Mouse (Mus musculus) hindbrain, embryonic 11.5 days (tissue): ENCODE measurements around the gene Mia. TPM values are rescaled to one million over a fixed set of nuclear protein-coding genes. Genes with fewer than 3 reads are reported as not detected.

ENCODE experiments used
- ATAC-seq: fragments of 200-750 bp; cut with Nextera tagmentation; 2 replicates; pipeline ENCODE4 v1.8.0; 2017; ENCODE audit warnings: mild to moderate bottlenecking, moderate TSS enrichment, moderate library complexity; ENCODE audit not compliant: low FRiP score
- DNase-seq: peaks from one replicate; pipeline ENCODE4 v3.0.0-alpha.2; 2015; ENCODE audit warnings: low spot score
- H3K27ac ChIP-seq: fragments of 300-500 bp; sonication (generic); 2 replicates; pipeline ENCODE4 v1.5.1; 2014; ENCODE audit warnings: mild to moderate bottlenecking, low read depth, low read length
- H3K27me3 ChIP-seq: fragments of 300-500 bp; sonication (generic); 2 replicates; pipeline ENCODE4 v1.6.1; 2014; ENCODE audit warnings: mild to moderate bottlenecking, low read length, moderate library complexity, mixed read lengths; ENCODE audit not compliant: control insufficient read depth, insufficient read depth
- H3K36me3 ChIP-seq: fragments of 300-500 bp; sonication (generic); 2 replicates; pipeline ENCODE4 v1.6.1; 2014; ENCODE audit warnings: mild to moderate bottlenecking, low read length, moderate library complexity, mixed read lengths; ENCODE audit not compliant: control insufficient read depth, insufficient read depth
- H3K4me1 ChIP-seq: fragments of 300-500 bp; sonication (generic); replicated peaks from 2 replicates; pipeline ENCODE4 v1.6.1; 2014; ENCODE audit warnings: low read length, mixed read lengths; ENCODE audit not compliant: control insufficient read depth, insufficient read depth
- H3K4me2 ChIP-seq: fragments of 300-500 bp; sonication (generic); replicated peaks from 2 replicates; pipeline ENCODE4 v1.6.1; 2014; ENCODE audit warnings: mild to moderate bottlenecking, low read depth, low read length
- H3K4me3 ChIP-seq: fragments of 300-500 bp; sonication (generic); 2 replicates; pipeline ENCODE4 v1.5.1; 2014; ENCODE audit warnings: low read depth, low read length
- H3K9ac ChIP-seq: fragments of 300-500 bp; sonication (generic); 2 replicates; pipeline ENCODE4 v1.6.1; 2014; ENCODE audit warnings: low read depth, low read length
- H3K9me3 ChIP-seq: fragments of 300-500 bp; sonication (generic); 2 replicates; pipeline ENCODE4 v1.6.1; 2016; ENCODE audit warnings: low read length; ENCODE audit not compliant: control insufficient read depth
- WGBS: fragments of 180-500 bp; shearing (Covaris S2); extraction: QIAGEN DNeasy Blood & Tissue Kit; methylation state at CpG from one replicate; pipeline ENCODE4 v1.1.7; 2014; 5-methylcytosine and 5-hydroxymethylcytosine counted together
- microRNA counts: library from miRNA; unstranded; fragments of <30 nt; microRNA quantifications from one replicate; lab custom pipeline; 2015
- polyA plus RNA-seq: library from polyadenylated mRNA; unstranded; fragments of >200 nt; fragmentation: Nextera tagmentation; extraction: Ambion mirVana; gene quantifications from 2 replicates; pipeline ENCODE4 v1.2.1, GENCODE M21; 2014

The Mia gene
- polyA plus RNA-seq, 1 experiment from 2014 or later: 3.4 TPM

DNA sequence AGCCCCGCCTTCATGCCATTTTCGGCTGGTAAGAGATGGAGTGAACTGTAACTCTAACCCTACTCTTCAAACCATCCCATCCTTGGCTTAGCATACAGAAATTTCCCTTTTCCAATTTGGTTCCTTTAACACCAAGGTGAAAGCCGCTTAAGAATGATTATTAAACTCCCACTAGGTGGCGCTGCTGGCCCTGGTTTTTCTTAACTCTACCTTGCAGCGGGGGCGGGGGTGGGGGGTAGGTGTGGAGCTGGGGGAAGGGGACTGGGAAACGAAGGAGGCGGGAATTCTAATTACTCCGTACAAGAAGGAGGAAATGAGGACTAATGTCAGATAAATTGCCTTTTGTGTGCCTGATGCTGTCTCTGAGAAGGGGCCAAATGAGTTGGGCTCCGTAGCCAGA is 48.4 kb downstream of the Mia start:
- H3K9me3 ChIP-seq: no peaks in the 10 kb centered on the region
- no peaks in the 10 kb centered on the region for H3K4me1 ChIP-seq
- DNase-seq (peak; percentile 68), ATAC-seq (no peak)
- no peak overlapping the region for H3K4me3 ChIP-seq
- no peak overlapping the region for H3K9ac ChIP-seq
- WGBS: 17% methylated on average over 10 of the region's 10 CpGs
- no peaks in the 10 kb centered on the region for H3K27me3 ChIP-seq
- H3K27ac ChIP-seq: no peak overlapping the region
- no peak overlapping the region for H3K4me2 ChIP-seq
- H3K36me3 ChIP-seq: no peaks in the 10 kb centered on the region

DNA sequence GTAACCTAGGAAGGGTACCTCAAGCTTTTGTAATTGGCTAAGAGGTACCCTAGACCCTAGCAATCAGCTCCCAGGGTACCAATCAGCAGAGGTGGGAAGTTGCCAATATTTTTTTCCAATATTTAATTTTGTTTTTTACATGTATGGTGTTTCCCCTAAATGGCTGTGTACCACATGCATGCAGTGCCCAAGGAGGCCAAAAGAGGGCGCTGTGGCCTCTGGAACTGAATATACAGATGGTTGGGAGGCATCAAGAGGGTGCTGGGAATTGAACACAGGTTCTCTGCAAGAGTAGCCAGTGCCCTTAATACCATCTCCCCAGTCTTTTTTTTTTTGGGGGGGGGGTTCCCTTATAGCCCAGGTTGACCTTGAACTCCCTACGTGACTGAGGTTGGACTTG is 49.6 kb downstream of the Mia start:
- H3K4me3 ChIP-seq: no peak overlapping the region
- 62% methylated on average over 2 of the region's 2 CpGs for WGBS
- ATAC-seq (no peak), DNase-seq (no peak)
- no peak overlapping the region for H3K27ac ChIP-seq
- no peaks in the 10 kb centered on the region for H3K36me3 ChIP-seq
- H3K9me3 ChIP-seq: no peaks in the 10 kb centered on the region
- no peaks in the 10 kb centered on the region for H3K27me3 ChIP-seq
- no peak overlapping the region for H3K4me2 ChIP-seq
- H3K9ac ChIP-seq: no peak overlapping the region
- no peaks in the 10 kb centered on the region for H3K4me1 ChIP-seq

DNA sequence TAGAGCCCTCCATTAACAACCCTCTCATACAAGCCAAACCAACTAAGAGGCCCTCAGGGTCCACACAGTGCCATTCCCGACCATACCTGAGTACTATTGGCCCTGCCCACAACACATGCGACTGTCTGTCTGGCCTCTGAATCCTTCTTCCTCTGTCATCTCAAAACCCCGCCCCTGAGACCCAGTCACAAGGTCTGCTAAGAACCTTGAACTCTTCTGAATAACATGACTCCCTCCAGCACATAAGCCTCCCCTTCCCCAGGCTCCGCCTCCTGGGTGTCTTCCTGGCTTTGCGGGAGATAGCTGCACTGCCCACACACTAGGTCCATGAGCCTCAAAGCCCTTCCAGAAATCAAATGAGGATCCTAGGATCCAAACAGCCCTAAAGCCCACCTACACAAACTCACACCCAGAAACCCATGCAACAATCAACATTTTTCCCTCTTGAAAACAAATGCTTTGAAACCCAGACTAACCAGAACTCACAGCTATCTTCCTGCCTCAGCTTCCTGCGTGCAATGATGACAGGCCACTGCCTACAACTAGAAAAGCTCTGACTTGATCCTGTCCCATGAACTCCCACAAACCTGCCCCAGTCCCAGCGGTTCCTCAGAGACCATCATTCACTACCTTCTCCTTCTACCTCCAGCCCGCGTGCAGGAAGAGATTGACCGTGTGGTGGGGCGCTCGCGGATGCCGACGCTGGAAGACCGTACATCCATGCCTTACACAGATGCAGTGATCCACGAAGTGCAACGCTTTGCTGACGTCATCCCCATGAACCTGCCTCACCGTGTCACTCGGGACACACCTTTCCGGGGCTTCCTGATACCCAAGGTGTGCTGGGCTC is 50.2 kb downstream of the Mia start:
- no peaks in the 10 kb centered on the region for H3K9me3 ChIP-seq
- H3K9ac ChIP-seq: no peak overlapping the region
- no peaks in the 10 kb centered on the region for H3K4me1 ChIP-seq
- no peak for ATAC-seq
- no peak overlapping the region for H3K4me2 ChIP-seq
- H3K4me3 ChIP-seq: no peak overlapping the region
- no peaks in the 10 kb centered on the region for H3K36me3 ChIP-seq
- H3K27me3 ChIP-seq: no peaks in the 10 kb centered on the region
- DNase-seq: no peak
- 89% methylated on average over 22 of the region's 22 CpGs for WGBS
- no peak overlapping the region for H3K27ac ChIP-seq

DNA sequence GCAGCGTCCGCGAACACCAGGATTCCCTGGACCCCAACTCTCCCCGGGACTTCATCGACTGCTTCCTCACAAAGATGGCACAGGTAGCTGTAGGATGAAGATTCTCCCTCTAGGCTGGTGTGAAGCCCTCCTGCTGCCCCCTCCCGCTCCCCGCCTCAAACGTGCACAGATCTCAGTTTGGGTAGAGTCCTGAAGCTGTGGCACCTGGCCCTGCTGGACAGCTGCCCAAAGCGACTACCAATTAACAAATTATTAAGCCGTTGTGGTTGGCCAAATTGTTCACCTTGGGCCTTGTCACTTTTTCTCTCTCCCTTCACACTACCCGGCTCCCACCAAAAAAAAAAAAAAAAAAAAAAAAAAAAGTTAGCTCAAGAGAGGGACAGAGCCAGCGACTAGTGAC is 51.1 kb downstream of the Mia start:
- H3K9ac ChIP-seq: no peak overlapping the region
- no peaks in the 10 kb centered on the region for H3K36me3 ChIP-seq
- no peak overlapping the region for H3K27ac ChIP-seq
- DNase-seq (no peak), ATAC-seq (no peak)
- H3K4me3 ChIP-seq: no peak overlapping the region
- no peaks in the 10 kb centered on the region for H3K4me1 ChIP-seq
- H3K27me3 ChIP-seq: no peaks in the 10 kb centered on the region
- no peaks in the 10 kb centered on the region for H3K9me3 ChIP-seq
- H3K4me2 ChIP-seq: no peak overlapping the region
- WGBS: 92% methylated on average over 12 of the region's 12 CpGs

MicroRNAs encoded within 50 kb of the gene (microRNA counts, 519-probe panel; counts per million panel counts)
- microRNA mmu-miR-1191 (lab: Ali Mortazavi, UCI): not detected

Other genes with a start within 250 kb of the Mia start
- not detected in 2 replicates for gene Cyp2a22, start 241.8 kb downstream of the Mia start, polyA plus RNA-seq
- gene Cyp2a12, start 152.1 kb downstream of the Mia start, polyA plus RNA-seq: not detected in 2 replicates
- not detected in 2 replicates for gene Cyp2f2, start 61.2 kb downstream of the Mia start, polyA plus RNA-seq
- gene Cyp2t4, start 27.4 kb downstream of the Mia start, polyA plus RNA-seq: 0.11 TPM in 1 of 2 replicates, not detected in the other
- 37.2 and 43.2 TPM in 2 replicates for gene Egln2, start 14.4 kb downstream of the Mia start, polyA plus RNA-seq
- 68.9 and 75.4 TPM in 2 replicates for gene Rab4b, start 2.3 kb downstream of the Mia start, polyA plus RNA-seq
- gene Gm21983, start 71 bp downstream of the Mia start, polyA plus RNA-seq: 0.39 TPM in 1 of 2 replicates, not detected in the other
- 3.4 and 4.1 TPM in 2 replicates for gene BC024978, start 14.6 kb upstream of the Mia start, polyA plus RNA-seq
- 333 and 349 TPM in 2 replicates for gene Snrpa, start 15.1 kb upstream of the Mia start, polyA plus RNA-seq
- gene Itpkc, start 47.5 kb upstream of the Mia start, polyA plus RNA-seq: 5.0 and 6.7 TPM in 2 replicates
- gene Coq8b, start 51.9 kb upstream of the Mia start, polyA plus RNA-seq: 13.9 and 18.4 TPM in 2 replicates
- 19.8 and 22.7 TPM in 2 replicates for gene Numbl, start 77.3 kb upstream of the Mia start, polyA plus RNA-seq
- gene Ltbp4, start 156.5 kb upstream of the Mia start, polyA plus RNA-seq: 2.4 and 3.9 TPM in 2 replicates
- gene Shkbp1, start 174.9 kb upstream of the Mia start, polyA plus RNA-seq: 51.5 and 56.7 TPM in 2 replicates
- 0.33 and 0.57 TPM in 2 replicates for gene Gm20479, start 176.3 kb upstream of the Mia start, polyA plus RNA-seq